Mouse (Mus musculus) frontal cortex, adult 2 months (tissue): ENCODE measurements around the gene Itgad. TPM values are rescaled to one million over a fixed set of nuclear protein-coding genes. Genes with fewer than 3 reads are reported as not detected.

ENCODE experiments used
- polyA plus RNA-seq: library from polyadenylated mRNA; depleted of rRNA; stranded (reverse); fragments of >200 nt; gene quantifications from 2 replicates; pipeline ENCODE4 v1.2.3, GENCODE M21; 2012; rRNA removed

Gene Itgad
- polyA plus RNA-seq, 1 experiment, result 0.06 TPM

Other genes with a start within 250 kb of the Itgad start
- 37.3 and 39.1 TPM in 2 replicates for gene Kat8, start 241.9 kb upstream of the Itgad start, polyA plus RNA-seq
- 0.36 and 0.86 TPM in 2 replicates for gene Prss8, start 224.3 kb upstream of the Itgad start, polyA plus RNA-seq
- gene Prss36, start 207.7 kb upstream of the Itgad start, polyA plus RNA-seq, result 14.0 and 15.0 TPM in 2 replicates
- gene Fus, start 186.9 kb upstream of the Itgad start, polyA plus RNA-seq, result 446 and 481 TPM in 2 replicates
- 7.5 and 10.1 TPM in 2 replicates for gene Pycard, start 160.5 kb upstream of the Itgad start, polyA plus RNA-seq
- 2.5 and 2.8 TPM in 2 replicates for gene Trim72, start 150.4 kb upstream of the Itgad start, polyA plus RNA-seq
- 9.4 and 14.6 TPM in 2 replicates for gene Itgam, start 91.7 kb upstream of the Itgad start, polyA plus RNA-seq
- gene Gm49368, start 91.7 kb upstream of the Itgad start, polyA plus RNA-seq, result 0.02 TPM in 1 of 2 replicates, not detected in the other
- 0.30 and 0.32 TPM in 2 replicates for gene Itgax, start 24.8 kb upstream of the Itgad start, polyA plus RNA-seq
- 13.8 and 28.8 TPM in 2 replicates for gene Cox6a2, start 52.0 kb downstream of the Itgad start, polyA plus RNA-seq
- gene Armc5, start 83.0 kb downstream of the Itgad start, polyA plus RNA-seq, result 12.1 and 12.6 TPM in 2 replicates
- gene 9130023H24Rik, start 83.7 kb downstream of the Itgad start, polyA plus RNA-seq, result 1.8 and 2.6 TPM in 2 replicates
- 14.5 and 16.9 TPM in 2 replicates for gene Tgfb1i1, start 92.4 kb downstream of the Itgad start, polyA plus RNA-seq
- gene Slc5a2, start 111.3 kb downstream of the Itgad start, polyA plus RNA-seq, result 0.04 and 0.06 TPM in 2 replicates
- gene BC017158, start 143.8 kb downstream of the Itgad start, polyA plus RNA-seq, result 34.2 and 35.5 TPM in 2 replicates